Mouse (Mus musculus): ENCODE measurements around the gene Gm9903.

Gm9903 gene

DNA sequence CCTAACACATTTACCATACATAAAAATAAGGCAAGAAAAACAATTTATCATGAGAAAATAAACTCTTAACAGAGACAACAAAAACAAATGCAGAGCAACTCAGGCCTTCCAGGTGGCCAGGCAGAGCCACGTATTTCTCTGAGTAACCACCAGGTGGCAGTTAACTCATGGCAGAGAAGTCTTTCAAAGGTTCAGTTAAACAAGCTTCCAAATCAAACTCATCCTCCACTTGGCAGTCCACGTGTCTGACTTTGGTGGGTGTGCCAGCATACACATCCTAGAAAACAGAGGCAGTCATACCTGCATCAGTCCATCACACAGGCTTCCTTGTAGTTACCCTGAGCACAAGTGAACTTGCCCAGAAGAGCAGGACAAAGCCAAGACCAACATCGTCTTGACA lies 10.9 kb downstream of the Gm9903 start:
- peak in 1 of 2 experiments; percentile 38 for DNase-seq (ENCODE audit: low spot score in 2 of 2)

DNA sequence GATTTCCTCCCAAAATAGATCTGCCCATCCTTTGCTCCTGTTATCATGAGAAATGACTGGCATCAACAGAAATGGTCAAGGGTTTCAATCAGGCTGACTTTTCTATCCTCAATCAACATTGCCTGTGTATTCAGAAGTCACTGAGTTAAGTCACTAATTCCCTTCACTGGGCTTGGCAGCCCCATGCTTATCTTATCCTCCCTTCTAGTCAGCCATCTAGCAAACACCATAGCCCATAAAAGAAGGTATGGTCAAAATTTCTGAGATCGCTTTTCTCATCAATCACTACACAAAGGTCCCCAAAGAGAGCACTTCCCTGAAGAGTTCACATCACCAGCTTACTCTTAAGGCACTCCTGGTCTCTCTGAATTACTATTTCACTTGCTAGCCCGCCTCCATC lies 21.3 kb downstream of the Gm9903 start:
- no peak for DNase-seq (ENCODE audit: low spot score in 2 of 2)

DNA sequence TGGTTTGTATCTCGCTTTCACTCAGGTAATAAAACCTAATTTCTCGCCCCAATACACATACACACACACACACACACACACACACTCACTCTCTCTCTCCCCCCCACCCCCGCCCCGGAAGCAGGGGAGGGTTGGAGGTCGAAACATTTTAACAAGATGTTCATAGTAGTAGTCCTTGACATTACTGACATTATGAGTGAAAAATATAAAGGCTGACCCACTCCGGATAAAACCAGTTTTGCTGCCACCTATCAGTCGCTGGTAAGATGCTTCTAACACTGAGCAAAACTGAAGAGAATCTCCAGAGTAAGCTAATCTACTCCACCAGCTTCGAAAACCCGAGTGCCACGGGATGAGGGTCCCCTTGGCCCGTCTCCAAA lies 21.8 kb downstream of the Gm9903 start:
- no peak for DNase-seq (ENCODE audit: low spot score in 2 of 2)

DNA sequence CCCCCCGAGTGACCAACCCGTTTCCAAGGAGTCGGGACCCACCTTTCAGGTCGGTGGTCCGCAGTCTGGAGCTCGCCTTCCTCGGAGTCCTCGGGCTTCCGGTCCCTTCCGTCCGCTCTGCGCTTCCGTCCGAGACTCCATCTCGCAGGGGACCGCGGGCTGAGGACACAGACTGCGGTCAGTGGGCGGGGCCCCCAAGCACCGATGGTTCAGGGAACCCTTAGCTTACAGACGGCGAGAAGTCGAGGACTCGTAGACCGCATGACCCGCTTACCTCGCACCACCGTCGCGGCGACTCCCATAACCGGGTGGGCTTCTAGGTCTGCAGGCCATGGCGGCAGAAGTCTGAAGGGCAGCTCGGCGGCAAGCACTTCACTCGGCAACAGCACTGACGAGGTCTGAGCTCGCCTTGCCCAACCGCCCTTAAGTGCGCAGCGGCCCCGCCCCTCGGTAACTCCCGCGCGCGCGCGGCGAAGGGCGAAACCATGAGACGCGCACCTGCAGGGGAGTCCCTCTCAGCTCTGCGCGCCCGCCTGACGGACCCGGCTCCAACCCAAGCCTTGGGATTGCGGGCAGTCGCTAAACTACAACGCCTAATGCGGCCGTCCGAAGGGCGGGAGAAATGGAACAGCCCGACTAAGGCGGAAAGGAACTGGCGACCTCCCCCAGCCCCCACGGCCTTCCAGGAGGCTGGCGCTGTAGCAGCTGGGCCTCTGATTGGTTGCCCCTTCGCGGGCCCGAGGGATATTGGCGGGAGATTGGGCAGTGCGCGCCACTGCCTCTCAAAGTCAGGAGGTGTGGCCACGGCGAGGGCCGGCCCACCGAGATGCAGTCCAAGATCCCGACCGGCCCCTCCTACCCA lies 22.4 kb downstream of the Gm9903 start, which contains the start of gene Slbp:
Gene Slbp, minus strand, starts transcription at position 654 of the 862 bp plus-strand sequence.
- DNase-seq (ENCODE audit: low spot score in 2 of 2): peak; percentile 96 to 97

DNA sequence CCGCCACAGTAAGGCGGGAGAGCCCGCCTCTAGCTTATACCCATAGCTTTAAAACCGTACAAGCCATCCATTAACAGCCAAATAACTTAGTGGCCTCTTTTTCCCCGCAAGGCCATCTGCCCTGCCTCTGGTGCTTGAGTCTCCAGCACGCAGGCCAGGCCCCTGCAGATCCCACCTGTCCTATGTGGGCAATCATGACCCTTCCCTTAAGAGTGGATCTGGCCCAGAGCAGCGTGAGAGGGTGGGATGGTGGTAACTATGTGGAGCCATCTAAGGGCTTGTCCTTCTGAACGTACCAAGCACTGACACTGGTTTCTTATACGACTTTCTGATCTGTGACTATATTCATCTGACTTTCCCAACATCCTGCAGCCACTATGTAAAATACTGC lies 23.1 kb downstream of the Gm9903 start:
- no peak for DNase-seq (ENCODE audit: low spot score in 2 of 2)

DNA sequence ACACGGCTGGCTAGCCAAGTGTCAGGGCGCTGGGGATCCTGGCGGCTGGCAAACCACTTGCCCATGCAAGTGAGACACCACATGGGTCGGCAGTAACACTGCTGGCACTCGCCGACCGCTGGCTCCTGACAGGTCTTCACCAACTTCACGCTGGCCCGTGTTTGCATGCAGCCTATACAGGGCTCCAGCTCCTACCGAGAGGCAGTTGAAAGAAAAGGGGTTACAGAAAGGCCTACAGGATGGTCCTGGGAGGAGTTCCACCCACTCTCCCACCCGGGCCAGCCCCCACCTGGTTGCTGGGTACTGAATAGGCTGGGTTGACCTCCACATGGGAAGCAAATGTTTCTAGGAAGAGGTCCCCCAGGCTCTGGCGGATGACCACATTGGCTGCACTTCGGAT lies 24.7 kb downstream of the Gm9903 start:
- no peak for DNase-seq (ENCODE audit: low spot score in 2 of 2)

DNA sequence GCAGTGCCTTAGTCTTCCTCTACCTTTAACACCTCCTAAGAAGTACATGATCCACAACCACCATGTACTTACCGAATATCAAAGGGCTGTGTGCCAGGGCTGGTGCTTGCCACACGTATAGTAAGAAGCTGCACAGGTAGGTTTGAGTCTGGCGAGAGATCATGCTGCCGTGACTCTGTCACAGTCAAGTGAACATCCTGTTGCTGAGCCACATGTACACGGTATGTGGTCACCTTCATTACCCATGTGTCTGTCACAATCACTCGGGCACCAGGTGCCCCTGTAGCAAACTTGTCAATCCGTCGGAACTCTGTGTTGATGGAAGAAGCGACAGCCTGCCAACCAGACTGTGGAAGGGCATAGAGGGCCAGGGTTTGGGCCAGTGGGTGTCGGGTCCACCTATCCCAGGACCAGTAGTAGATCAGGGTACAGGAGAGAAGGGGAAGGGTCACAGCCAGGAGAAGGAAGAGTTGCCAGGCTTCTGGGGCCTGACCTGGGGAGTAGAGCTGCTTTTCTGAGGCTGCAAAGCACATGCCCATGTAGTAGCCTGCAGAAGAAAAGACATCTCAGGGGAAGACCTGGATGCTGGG lies 25.6 kb downstream of the Gm9903 start:
- no peak for DNase-seq (ENCODE audit: low spot score in 2 of 2)

DNA sequence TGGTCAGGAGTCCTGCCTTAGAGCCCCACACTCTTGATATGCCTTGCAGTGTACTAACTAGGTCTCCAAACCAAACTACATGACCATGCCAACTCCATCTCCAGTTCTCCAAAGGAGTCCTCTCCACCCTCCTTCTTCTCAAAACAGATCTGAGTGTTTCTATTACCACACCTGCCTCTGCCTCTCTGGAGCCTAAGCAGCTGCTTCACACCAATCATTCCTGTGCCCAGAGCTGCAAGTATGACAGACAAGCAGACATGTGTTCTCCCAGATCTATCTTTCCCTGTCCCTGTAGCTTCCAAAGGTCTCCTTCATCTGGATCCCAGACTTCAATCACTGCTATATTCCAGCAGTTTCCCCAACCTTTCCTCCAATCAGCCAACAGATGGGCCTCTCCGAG lies 27.0 kb downstream of the Gm9903 start:
- DNase-seq (ENCODE audit: low spot score in 2 of 2): no peak

DNA sequence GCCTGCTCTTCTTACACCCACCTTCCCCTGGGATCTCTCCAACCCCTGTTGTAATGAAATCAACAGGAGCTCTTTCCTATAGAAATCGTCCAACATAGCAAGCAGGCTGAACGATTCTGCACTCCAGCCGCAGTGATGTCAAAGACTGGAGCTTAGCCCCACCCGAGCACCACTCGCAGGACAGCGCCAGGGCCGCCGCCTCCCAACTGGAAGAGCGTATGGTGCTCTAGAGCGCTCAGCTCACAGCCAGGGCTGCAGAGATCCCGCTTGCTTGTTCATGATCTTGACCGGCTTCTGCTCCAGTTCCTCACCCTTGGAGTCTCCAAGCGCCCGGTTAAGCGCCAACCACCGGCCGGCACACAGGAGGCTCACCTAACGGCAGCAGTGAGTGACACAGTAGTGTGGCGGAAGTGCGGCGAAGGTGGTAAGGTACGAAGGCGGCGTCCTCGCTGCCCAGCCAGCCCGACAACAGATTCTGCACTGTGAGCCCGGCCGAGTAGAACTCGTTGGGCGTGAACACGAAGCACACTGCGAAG lies 27.6 kb downstream of the Gm9903 start:
- no peak for DNase-seq (ENCODE audit: low spot score in 2 of 2)

DNA sequence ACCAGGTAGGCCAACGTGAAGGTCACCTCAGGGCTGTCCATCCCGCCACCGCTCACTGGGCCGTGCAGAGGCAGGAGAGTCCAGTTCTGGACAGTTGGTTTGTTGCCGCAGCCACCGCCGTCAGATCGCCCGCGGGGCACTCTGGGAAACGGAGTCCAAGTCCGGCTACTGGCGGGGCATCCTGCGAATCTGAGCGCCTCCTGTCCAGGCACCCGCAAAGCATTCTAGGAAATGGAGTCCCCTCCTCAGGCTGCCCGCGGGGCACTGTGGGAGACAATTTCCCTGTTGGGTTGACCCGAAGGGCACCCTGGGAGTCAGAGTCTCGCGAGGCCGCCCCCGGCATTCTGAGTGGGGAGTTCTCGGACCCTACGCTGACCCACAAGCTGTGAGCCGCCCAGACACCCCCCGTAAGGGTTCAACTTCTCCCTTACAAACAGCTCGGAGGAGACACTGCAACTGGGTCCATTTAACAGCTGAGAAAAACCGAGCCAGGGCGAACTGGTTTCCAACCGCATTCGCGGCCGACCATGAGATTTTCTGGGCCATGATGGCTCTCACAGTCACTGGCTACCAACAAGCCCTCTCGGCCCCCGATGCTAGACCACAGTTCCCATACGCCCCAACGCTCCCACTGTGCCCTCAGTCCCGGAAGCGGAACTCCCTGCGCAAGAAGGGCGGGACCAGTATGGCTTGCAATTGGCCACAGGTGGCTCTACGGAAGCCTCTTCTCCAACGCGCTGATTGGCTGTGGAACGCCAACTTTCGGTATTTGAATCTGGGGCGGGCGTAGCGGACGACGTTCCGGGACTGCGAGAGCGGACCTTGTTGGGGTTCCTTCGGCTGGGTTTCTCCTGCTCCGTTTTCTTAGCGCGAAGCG lies 28.3 kb downstream of the Gm9903 start, which contains the start of the genes Tacc3 and Tmem129:
Gene Tacc3, plus strand, starts transcription at position 342 of the 877 bp plus-strand sequence.
Gene Tmem129, minus strand, starts transcription at position 630 of the 877 bp plus-strand sequence.
- peak; percentile 98 to 99 for DNase-seq (ENCODE audit: low spot score in 2 of 2)

DNA sequence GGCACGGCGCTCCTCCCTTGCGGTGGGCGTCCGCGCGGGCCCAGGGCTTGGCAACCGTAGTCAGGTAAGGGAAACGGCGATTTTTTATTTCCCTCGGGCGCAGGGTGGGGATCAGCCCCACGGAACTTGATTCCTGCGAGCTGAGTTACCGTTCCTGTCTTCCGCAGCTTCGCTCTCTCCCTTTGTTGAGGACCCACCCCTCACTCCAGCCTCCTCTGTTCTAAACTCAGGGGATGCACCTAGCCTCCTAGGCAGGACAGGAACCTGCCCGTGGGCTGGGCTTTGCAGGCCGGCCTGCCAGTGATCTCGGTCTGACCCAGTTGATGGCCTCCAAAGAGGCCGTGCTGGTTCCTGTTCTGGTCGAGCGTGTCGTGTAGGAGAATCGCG lies 28.9 kb downstream of the Gm9903 start:
- DNase-seq (ENCODE audit: low spot score in 2 of 2): no peak

DNA sequence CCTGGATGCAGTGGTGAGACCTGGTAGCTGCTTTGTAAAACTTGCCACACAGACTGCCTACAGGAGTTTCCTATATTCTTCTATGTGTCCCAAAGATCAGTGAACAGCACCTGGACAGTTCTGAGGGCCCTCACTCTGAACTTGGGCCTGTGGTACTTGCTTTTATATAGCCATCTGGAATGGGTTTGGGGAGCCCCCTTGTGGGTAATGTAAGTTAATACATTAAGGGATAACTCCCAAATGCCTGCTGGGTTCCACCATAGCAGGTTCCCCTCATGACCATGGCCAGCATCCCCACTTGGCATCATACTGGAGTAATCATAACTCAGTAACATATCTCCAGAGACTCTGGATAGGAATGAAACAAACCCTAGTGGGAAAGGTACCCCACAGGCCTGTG lies 38.5 kb downstream of the Gm9903 start:
- no peak for DNase-seq (ENCODE audit: low spot score in 2 of 2)

DNA sequence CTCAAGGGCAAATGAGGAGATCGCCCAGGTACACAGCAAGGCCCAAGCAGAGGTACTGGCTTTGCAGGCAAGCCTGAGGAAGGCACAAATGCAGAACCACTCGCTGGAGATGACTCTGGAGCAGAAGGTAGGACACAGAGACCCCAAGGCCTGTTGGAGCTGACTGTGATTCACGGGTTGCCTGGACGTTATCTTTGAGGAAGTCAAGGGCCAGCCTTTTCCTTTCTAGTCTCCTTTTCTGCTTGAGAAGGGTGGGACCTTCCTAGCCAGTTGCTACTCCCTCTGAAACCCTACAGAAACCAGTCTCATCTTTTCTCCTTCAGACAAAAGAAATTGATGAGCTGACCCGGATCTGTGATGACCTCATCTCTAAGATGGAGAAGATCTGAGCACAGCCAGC lies 41.9 kb downstream of the Gm9903 start:
- DNase-seq (ENCODE audit: low spot score in 2 of 2): no peak

DNA sequence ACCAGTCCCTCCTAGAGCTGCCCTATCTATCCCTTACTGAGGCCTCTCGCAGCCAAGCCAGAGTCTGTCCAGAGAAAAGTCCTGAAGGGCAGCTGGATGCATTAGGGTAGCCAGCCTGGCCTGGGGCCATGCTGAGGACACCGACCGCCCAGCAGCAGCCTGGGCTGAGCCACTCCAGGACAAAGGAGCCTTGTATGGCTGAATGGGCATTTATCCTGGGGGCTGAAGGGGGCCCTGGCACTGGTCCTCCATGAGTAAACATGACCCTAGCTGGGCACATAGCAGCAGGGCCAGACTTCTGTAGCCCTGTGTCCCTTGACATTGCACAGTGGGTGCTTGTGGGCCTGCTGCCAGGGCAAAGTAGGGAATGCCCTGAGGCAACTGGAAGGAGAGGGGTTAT lies 44.7 kb downstream of the Gm9903 start:
- no peak for DNase-seq (ENCODE audit: low spot score in 2 of 2)

DNA sequence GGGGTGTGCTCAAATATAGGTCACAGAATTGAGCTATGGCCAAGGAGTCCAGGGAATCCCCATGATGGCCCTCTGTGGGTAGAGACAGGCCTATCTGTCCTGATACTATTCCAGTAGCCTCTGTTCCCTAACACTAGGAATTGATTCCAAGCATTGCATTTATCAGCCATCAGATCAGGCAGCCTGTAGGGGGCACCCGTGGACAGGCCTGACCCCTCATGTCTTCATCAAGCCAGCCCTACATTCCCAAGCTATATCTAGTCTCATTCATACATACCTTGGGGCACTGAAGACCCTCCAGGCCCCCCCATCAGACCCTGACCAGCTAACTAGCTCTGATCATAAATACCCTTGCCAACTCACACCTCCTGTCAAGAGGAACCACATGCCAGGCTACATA lies 46.2 kb downstream of the Gm9903 start:
- no peak for DNase-seq (ENCODE audit: low spot score in 2 of 2)

DNA sequence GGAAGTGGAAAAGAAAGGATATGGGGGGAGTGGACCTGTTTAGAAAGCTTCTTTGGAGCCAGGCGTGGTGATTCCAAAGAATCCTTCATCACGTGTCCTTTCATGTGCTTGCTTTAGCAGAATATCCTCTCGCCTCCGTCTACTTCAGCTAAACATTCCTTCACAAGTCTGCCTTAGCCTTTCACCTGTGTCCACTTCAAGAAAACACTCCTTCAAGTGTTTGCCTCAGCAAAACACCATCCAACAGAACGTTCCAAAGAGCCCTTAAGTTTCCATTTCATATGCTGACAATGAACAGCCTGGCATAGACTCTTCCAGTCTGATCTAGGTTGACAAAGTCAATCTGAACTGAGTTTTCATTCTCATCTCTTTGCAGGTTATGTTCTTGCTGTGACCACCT lies 48.5 kb downstream of the Gm9903 start:
- no peak for DNase-seq (ENCODE audit: low spot score in 2 of 2)

DNA sequence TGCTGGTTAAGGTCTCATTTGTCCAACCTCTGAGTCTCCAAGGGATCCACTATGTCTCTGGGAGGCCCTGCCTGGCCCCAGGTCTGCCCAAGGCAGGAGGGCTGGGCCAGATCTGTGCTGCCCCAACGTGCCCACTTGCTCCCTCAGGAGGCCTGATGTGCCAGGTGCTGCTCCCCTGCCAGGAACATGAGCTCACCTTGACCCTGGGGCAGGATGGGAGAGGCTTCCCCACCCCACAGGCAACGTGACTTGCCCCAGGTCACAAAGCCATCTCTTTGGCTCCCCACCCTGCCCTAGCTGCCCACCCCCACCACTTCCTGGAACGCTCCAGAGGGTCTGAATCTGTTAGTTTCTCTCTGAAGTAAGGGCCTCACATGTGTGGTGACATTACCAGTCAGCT lies 51.3 kb downstream of the Gm9903 start:
- DNase-seq (ENCODE audit: low spot score in 2 of 2): no peak
